Mouse (Mus musculus) limb, embryonic 14.5 days (tissue): ENCODE measurements around the gene Slc11a2. TPM values are rescaled to one million over a fixed set of nuclear protein-coding genes. Genes with fewer than 3 reads are reported as not detected.

Experiments
- ATAC-seq: fragments of 200-750 bp; cut with Nextera tagmentation; 2 replicates; pipeline ENCODE4 v1.8.0; 2017; ENCODE audit warnings: low read depth, moderate number of reproducible peaks, moderate TSS enrichment; ENCODE audit not compliant: low FRiP score
- DNase-seq: peaks from one replicate; pipeline ENCODE4 v3.0.0-alpha.2; 2015; ENCODE audit warnings: low spot score
- H3K27ac ChIP-seq: fragments of 300-500 bp; sonication (generic); replicated peaks from 2 replicates; pipeline ENCODE4 v1.5.1; 2014; ENCODE audit warnings: low read depth, mild to moderate bottlenecking, low read length, moderate library complexity, mixed read lengths
- H3K27me3 ChIP-seq: fragments of 300-500 bp; sonication (generic); 2 replicates; pipeline ENCODE4 v1.6.1; 2014; ENCODE audit warnings: low read length, mixed read lengths; ENCODE audit not compliant: control insufficient read depth, insufficient read depth
- H3K36me3 ChIP-seq: fragments of 300-500 bp; sonication (generic); 2 replicates; pipeline ENCODE4 v1.6.1; 2014; ENCODE audit warnings: mild to moderate bottlenecking, low read length, moderate library complexity, mixed read lengths; ENCODE audit not compliant: control insufficient read depth, insufficient read depth
- H3K4me1 ChIP-seq: fragments of 300-500 bp; sonication (generic); 2 replicates; pipeline ENCODE4 v1.6.1; 2014; ENCODE audit warnings: antibody characterized with exemption, low read length, mixed read lengths; ENCODE audit not compliant: control insufficient read depth, insufficient read depth
- H3K4me2 ChIP-seq: fragments of 300-500 bp; sonication (generic); replicated peaks from 2 replicates; pipeline ENCODE4 v1.6.1; 2014; ENCODE audit warnings: low read depth, mild to moderate bottlenecking, low read length, moderate library complexity; ENCODE audit not compliant: severe bottlenecking
- H3K4me3 ChIP-seq: fragments of 300-500 bp; sonication (generic); replicated peaks from 2 replicates; pipeline ENCODE4 v1.5.1; 2014; ENCODE audit warnings: low read length
- H3K9ac ChIP-seq: fragments of 300-500 bp; sonication (generic); 2 replicates; pipeline ENCODE4 v1.6.1; 2014; ENCODE audit warnings: mild to moderate bottlenecking, low read depth, low read length, moderate library complexity; ENCODE audit not compliant: severe bottlenecking
- H3K9me3 ChIP-seq: fragments of 300-500 bp; sonication (generic); 2 replicates; pipeline ENCODE4 v1.6.1; 2016; ENCODE audit warnings: low read length; ENCODE audit not compliant: control insufficient read depth
- POLR2A ChIP-seq: fragments of 200-500 bp; IDR thresholded peaks from 2 replicates; pipeline ENCODE4 v1.8.0; 2012; ENCODE audit warnings: inconsistent platforms, mild to moderate bottlenecking, moderate library complexity, borderline replicate concordance; ENCODE audit not compliant: insufficient read depth, insufficient read length; ENCODE audit errors: extremely low read depth
- WGBS: fragments of 180-500 bp; shearing (Covaris S2); extraction: QIAGEN DNeasy Blood & Tissue Kit; methylation state at CpG from one replicate; pipeline ENCODE4 v1.1.7; 2014; 5-methylcytosine and 5-hydroxymethylcytosine counted together
- polyA plus RNA-seq, 2 experiments: library from polyadenylated mRNA; depleted of rRNA in 1 of 2; stranded (reverse) in 1 of 2; unstranded in 1 of 2; fragments of >200 nt; fragmentation: Nextera tagmentation in 1 of 2; extraction: Ambion mirVana in 1 of 2; gene quantifications; 2 replicates each; pipeline versions ENCODE4 v1.2.1 to v1.2.3; 2012 to 2014

Slc11a2 gene
- polyA plus RNA-seq, 2 experiments: 20.4 to 30.3 TPM

- H3K36me3 ChIP-seq: no peaks in the 10 kb centered on the region
- no peak overlapping the region for H3K27ac ChIP-seq
- ATAC-seq (no peak), DNase-seq (no peak)
- no peaks in the 10 kb centered on the region for H3K9me3 ChIP-seq
- no peak for TF ChIP-seq POLR2A
- no peak overlapping the region for H3K4me3 ChIP-seq
- H3K27me3 ChIP-seq: no peaks in the 10 kb centered on the region
- H3K9ac ChIP-seq: no peak overlapping the region
- H3K4me1 ChIP-seq: no peaks in the 10 kb centered on the region
- WGBS: 81% methylated on average over 4 of the region's 4 CpGs
- H3K4me2 ChIP-seq: no peak overlapping the region
These were observed 11.2 kb upstream of the Slc11a2 start for GRCm38 (mm10) chr15:100436112-100436511.

DNA sequence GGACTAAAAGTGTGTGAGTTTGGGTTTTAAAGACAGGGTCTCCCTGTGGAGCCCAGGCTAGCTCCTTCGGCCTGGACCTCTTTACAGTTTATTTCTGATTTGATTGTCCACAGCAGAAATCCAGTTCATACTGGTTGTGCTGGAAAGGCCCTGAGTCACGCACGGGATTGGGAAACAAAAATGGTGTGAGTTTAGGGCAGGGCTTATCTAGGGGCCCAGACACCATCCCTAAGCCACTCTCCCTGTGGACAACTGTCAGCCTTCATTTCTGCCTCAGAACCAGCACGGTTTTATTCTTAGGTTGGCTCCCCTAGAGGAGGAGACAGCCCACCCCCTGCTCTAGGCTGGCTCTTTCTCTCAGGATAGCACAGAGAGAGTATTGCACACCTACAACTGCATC is 8.4 kb upstream of the Slc11a2 start:
- TF ChIP-seq POLR2A: no peak
- no peak overlapping the region for H3K27ac ChIP-seq
- H3K9ac ChIP-seq: no peak overlapping the region
- no peak overlapping the region for H3K4me3 ChIP-seq
- H3K4me2 ChIP-seq: no peak overlapping the region
- H3K4me1 ChIP-seq: no peaks in the 10 kb centered on the region
- no peaks in the 10 kb centered on the region for H3K36me3 ChIP-seq
- DNase-seq: no peak
- 58% methylated on average over 4 of the region's 4 CpGs for WGBS
- ATAC-seq: no peak
- no peaks in the 10 kb centered on the region for H3K9me3 ChIP-seq
- H3K27me3 ChIP-seq: no peaks in the 10 kb centered on the region

GRCm38 (mm10) chr15:100429959-100430565 is 5.2 kb upstream of the Slc11a2 start:
- H3K36me3 ChIP-seq: no peaks in the 10 kb centered on the region
- ATAC-seq (no peak), DNase-seq (no peak)
- no peaks in the 10 kb centered on the region for H3K9me3 ChIP-seq
- H3K4me2 ChIP-seq: no peak overlapping the region
- no peak overlapping the region for H3K9ac ChIP-seq
- 74% methylated on average over 11 of the region's 11 CpGs for WGBS
- no peaks in the 10 kb centered on the region for H3K4me1 ChIP-seq
- TF ChIP-seq POLR2A: no peak
- no peak overlapping the region for H3K4me3 ChIP-seq
- no peak overlapping the region for H3K27ac ChIP-seq
- H3K27me3 ChIP-seq: no peaks in the 10 kb centered on the region

GRCm38 (mm10) chr15:100428296-100428905 is 3.5 kb upstream of the Slc11a2 start:
- Histone ChIP-seq H3K9ac (no peak overlapping the region), H3K4me1 (peaks cover 6% of the 10 kb centered on the region; the same call in 1 of the 2 replicates), H3K36me3 (no peaks in the 10 kb centered on the region), H3K4me2 (no peak overlapping the region), H3K27ac (no peak overlapping the region), H3K9me3 (no peaks in the 10 kb centered on the region), H3K27me3 (no peaks in the 10 kb centered on the region), H3K4me3 (no peak overlapping the region)
- ATAC-seq (peak; percentile 75), DNase-seq (peak; percentile 67)
- WGBS: 61% methylated on average over 13 of the region's 13 CpGs
- no peak for TF ChIP-seq POLR2A

- Histone ChIP-seq H3K27me3 (no peaks in the 10 kb centered on the region), H3K36me3 (no peaks in the 10 kb centered on the region), H3K4me3 (peak overlapping the region; percentile 93), H3K4me1 (peaks cover 18% of the 10 kb centered on the region), H3K4me2 (peak overlapping the region; percentile 89), H3K9ac (peak overlapping the region; percentile 43; the same call in 1 of the 2 replicates), H3K27ac (no peak overlapping the region), H3K9me3 (no peaks in the 10 kb centered on the region)
- ATAC-seq (no peak), DNase-seq (no peak)
- no peak for TF ChIP-seq POLR2A
- WGBS: 1% methylated on average over 14 of the region's 14 CpGs
These were observed 956 bp downstream of the Slc11a2 start for GRCm38 (mm10) chr15:100423916-100424315.
